Mouse (Mus musculus) induced T-regulatory cell, adult 2 months (primary cell): ENCODE measurements at regions not wholly inside any gene's neighbourhood (a gene's known extent, or its start where the extent isn't known, plus 50 kb on each side); places are given as distances from the start of the nearest gene placed in this dataset.

ENCODE experiments used
- DNase-seq: peaks from one replicate; pipeline ENCODE4 v3.0.0-alpha.2; 2012; ENCODE audit warnings: low read depth

DNA sequence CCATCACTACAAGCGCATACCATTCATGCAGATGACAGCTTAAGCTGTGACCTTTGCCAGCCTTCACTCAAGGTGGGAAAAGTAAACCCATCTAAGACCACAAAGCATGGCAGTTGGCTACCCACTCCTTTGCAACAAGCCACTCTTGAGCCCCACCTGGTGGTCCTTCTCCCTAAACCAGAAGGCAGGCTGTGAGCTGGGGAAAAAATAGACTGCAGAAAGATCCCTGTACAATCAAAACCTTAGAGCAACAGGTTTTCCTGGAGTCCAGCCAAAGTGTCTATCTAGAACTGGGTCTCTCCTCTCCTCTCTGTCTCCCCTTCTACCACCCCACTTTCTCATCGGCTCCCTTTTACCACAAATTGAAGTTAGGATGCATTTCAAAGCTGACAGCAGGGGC is 407.2 kb downstream of the Pdcd6ip start:
- DNase-seq: no peak

DNA sequence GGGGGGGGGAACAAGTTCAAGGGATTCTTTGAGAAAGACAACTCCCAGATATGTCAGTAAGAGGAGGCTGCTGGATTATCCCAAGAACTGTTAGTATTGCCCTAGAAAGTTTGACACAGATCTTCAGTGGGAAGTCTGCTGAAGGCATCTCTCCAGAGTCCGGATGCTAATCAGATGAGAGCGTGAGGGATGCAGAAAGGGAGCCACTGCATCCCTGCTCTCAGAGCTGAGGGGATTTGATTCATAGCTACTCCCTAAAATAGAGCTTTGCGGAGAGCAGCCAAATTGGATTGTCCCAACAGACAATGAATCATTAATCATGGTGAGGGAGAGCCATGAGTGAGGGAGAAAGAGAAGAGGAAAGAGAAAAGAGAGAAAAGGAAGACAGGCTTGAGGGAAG is 408.2 kb downstream of the Pdcd6ip start:
- no peak for DNase-seq

DNA sequence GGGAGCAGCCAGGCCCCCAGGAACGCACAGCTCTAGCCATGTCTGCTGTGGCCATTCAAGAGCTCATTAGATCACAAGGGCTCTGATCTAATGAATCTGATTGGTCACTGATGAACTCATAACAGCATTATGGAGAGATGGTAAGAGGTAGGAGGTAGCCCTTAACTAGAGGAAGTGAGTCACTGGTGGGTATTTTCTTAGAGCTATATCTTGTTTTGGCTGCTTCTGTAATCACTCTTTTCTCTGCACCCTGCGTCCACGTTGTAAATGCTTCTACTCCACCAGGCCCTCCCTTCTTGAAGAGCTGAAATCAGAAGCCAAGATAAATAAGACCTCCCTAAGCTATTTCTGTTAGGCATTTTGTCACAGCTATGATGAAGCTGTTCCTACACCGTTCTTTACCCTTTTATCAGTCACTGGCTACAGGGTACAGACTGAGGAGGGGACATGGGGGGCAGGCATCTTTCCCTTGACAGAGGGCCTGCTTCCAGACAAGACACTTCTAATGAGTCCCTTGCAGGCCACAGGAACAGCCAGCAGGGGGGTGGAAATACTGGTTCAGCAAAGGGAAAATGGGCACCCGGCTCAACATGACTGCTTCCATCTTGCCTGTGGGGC is 412.1 kb downstream of the Pdcd6ip start:
- DNase-seq: no peak

DNA sequence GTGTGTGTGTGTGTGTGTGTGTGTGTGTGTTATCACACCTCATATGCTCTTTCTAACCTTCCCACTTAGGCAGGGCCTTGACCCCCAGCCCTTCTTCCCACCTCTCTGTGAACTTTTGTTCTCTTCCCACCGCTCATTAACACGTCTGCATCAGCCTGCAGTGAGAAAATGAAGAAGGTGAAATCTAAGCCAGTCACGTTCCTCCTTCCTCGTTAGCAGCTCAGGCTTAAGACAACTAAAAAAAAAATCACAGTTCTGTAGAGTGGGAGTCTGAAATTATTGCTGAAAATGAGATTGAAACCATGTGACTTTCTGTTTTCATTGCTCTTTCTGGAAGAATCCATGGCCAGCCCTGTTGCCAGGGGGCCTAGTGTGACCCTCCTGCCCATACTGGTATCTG is 420.7 kb downstream of the Pdcd6ip start:
- no peak for DNase-seq

DNA sequence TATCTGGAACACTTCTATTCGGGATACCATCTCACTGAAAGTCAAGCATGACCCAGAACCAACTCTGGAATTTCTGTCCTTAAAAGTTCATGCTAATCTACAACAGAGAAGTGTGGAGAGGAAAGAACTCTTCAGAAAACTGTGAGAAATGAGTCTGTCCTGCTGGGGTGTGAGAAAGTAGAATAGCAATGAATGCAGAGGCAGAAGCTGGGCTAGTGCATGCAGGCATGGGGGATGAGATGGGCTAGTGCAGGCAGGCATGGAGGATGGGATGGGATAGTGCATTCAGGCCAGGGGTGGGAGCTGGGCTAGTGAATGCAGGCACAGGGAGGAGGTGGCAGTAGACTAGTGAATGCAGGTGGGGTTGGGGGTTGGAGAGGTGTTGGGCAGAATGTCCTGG is 424.8 kb downstream of the Pdcd6ip start:
- no peak for DNase-seq

DNA sequence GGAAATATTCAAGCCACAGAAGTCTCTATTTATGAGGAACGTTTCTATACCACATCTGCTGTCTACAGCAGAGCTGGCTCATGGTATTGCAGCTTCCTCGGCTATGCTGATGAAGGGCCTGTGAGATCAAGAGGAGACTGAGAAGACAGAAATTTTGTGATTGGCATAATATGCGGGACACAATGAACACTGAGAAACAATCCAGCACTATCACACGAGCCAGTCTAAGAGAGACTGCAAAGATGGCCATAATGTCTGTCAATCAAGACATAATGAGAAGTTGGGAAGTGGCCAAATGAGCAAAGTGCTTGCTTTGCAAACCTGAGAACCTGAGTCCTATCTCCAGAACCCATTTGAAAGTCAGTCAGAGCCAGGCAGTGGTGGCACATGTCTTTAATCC is 437.5 kb downstream of the Pdcd6ip start:
- DNase-seq: no peak

DNA sequence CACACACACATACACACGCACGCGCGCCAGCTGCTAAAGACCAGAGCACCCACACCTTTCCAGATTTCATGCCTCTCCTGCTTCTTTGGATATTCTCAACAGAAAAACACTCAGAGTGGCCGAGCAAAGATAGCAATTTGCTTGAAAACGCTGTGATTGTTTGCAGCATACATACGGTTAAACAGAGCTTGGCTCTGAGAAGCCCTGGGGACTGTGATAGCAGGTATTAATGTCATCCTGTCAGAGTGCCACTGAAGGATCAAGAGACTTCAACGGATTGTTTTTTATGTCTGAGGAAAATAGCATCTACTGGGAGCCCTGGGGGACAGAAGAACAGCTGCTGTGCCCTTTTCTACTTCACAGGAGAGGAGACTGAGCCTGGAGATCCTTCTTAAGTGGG is 440.4 kb downstream of the Pdcd6ip start:
- DNase-seq: no peak

DNA sequence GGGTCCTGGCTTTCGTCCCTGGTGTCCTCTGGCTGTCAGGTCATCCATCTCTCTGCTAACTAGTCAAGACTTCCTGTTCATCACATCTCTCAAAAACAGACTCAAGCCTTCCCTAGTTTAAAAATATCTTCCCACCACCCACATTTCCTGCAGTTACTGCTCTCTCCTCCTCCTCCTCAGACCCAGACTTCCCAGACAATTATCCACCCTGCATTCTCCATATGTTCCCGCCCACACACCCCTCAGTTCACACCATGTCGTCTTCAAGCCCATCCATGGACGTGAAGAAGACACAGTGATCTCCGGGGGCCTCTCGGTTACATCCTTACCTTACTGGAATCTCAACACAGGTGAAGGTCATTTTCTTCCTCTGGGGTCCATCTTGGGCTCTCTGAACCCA is 444.4 kb downstream of the Pdcd6ip start:
- DNase-seq: no peak

DNA sequence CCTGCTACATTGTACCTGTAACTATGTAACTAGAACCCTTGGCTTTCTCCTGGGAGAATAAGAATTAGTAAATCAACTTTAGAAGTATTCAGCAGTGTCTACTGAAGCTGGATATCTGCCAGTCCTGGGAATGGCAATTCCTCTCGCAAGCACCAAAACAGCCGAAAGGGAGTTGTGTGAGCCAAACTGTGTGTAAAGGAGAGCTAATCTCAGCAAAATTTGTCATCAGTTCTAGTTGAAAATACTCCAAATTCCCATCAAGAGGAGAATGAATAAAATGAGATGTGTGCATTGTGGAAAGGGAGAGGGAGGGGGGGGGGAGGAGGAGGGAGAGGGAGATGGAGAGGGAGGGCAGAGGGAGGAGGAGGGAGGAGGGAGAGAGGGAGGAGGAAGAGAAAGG is 447.8 kb downstream of the Pdcd6ip start:
- no peak for DNase-seq

DNA sequence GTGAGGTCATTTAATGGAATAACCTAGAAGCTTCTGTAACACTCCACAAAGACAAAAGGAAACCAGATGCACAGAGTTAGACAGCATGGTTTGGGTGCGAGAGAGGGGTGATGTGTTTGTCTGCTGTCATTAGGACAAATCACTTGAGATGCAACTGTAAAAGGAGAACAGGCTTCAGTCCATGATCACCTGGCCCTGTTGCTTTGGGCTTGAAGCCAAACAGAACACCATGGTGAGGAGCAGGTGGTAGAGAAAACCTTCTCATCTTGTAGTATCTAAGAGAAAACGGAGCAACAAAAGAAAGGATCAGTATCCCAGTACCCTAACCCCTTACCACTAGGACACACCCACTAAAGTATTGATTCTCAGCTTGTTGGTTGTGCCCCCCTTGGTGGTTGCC is 449.5 kb downstream of the Pdcd6ip start:
- DNase-seq: no peak

DNA sequence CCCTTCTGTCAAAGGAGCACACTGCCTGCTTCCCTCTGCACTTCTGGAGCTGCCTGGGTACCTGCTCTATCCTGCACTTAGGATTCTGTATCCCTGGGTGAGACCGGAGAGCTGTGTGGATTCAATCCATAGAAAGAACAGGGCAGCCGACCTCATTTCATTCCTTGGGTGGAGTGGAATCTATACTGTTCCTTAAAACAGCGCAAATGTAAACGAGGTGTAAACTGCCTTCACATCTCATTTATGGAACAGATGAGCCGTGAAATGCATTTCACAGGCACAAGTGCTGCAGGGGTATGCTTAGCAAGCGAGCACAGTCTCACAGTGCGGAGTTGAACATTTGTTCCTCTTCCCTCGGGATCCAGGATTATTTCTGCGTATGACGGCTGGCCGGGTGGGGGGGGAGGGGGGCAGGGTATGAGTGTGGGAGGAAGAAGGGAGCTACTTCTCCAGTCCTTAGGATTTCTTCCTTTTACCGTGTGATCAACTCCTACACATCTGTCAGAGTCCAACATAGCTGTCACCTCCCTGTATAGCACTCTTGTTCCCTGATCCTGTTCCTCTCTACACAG is 459.3 kb downstream of the Pdcd6ip start:
- DNase-seq: no peak

DNA sequence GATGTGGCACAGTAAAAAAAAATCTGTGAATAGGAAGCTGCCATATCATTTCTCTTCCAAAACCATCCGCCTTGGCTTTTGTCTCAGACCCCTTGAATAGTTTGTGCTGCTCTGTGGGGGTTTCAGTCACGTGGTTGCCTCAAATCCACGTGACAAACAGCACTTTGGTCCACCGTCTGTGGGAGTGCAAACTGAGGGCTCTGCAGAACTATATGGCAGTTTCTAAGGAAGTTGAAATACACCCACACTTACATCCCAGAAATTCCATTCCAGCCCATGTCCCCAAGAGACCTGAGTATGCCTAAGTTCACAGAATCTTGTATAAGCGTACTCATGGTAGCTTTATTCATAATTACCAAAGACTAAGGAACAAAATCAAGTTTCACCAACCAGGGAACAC is 460.1 kb downstream of the Pdcd6ip start:
- no peak for DNase-seq

DNA sequence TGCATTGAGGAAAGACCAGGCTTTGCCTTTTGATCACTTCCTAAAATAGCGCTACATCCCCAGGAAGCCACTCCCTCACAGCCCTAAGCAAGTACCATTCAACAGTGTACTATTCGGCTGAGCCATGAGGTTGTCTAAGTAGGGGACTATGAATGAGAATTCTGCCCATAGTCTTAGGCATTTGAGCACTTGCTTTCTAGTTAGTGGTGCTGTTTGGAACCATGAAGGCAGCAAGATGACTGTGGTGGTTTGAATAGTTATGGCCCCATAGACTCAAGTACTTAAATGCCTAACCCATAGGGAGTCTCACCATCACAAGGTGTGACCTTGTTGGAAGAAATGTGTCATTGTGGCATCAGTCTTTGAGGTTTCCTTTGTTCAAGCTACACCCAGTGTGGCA is 464.2 kb downstream of the Pdcd6ip start:
- DNase-seq: no peak

DNA sequence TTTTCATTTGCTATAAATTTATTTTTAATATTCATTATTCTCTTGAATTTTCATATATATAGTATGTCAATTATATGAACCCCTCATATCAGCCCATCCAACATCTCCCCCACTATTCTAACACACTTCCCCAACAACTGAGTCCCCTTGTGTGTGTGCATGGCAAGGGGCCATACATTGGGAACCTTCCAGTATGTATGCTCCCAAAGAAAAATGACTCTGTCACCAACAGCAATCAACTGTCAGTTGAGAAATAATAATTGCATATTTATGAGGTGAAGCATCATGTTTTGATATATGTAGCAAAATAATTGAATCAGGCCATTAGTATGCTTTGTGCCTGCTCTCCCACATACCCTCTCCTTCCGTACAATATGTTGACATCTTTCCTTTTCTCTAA is 474.7 kb downstream of the Pdcd6ip start:
- DNase-seq: no peak

DNA sequence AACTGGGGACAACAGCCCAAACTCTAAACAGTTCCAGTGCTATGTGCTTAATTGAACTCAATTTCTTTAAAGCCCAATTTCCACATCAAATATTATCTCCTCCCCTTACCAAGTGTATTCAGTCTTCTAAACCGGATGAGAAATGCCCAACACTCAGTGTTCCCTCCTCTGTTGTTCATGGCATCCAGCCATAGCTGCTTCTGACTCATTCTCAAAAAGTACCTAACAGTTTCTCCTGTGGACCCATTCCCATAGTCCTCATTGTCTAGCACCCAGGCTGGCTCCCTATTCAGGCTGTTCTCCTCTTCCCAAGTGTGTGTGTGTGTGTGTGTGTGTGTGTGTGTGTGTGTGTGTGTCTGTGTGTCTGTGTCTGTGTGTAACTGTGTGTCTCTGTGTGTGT is 478.7 kb downstream of the Pdcd6ip start:
- no peak for DNase-seq

DNA sequence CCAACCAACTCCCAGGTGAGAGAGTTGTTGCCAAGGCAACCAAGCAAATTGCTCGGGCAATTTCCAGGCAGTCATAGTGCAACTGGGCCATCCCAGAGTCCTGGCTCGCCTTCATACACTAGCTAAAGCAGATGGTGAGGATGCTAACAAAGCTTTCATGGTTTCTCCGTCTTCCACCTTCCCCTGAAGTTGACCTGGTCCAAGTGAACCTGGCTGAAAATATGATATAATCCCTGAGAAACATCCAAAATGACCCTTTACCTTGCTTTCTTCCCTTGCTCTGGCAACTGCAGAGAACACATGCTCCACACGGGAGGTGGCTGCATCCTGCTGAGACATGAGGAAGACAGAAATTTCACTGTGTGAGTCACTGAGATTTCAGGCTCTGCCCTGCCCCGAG is 494.1 kb downstream of the Pdcd6ip start:
- DNase-seq: no peak

DNA sequence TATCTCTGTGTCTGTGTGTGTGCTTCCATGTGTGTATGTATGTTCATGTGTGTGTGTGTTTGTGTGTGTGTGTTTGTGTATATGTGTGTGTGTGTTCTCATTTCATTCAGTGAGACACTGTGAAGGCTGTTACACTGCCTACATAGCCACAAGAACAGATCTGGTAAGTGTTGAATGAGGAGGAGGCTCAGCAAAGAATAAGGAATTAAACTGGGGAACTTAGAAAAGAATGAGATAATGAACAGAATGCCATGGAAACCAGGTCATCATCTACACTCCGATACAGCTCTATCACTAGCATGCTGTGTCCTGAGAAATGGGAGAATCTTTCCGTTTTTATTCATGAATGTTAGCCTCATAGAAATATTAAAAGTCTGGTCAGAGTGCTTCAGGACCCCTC is 495.7 kb downstream of the Pdcd6ip start:
- DNase-seq: no peak

DNA sequence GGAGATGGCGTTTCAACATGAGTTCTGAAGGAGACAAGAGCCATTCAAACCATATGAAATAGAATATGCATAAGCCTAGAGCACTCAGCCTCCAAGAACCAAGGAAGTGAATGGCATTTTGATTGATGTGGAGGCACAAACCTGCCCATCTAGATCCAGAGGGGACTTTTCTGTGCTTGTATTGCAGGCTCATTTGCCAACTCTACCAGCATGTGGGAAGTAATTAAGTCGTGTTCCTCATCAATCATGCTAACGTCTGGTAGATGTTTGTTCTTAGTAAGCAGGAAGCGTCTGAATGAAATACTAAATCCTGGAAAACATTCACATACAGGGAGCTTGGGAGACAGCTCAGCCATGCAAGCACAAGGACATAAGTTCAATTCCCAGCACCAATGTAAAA is 499.9 kb downstream of the Pdcd6ip start:
- no peak for DNase-seq

DNA sequence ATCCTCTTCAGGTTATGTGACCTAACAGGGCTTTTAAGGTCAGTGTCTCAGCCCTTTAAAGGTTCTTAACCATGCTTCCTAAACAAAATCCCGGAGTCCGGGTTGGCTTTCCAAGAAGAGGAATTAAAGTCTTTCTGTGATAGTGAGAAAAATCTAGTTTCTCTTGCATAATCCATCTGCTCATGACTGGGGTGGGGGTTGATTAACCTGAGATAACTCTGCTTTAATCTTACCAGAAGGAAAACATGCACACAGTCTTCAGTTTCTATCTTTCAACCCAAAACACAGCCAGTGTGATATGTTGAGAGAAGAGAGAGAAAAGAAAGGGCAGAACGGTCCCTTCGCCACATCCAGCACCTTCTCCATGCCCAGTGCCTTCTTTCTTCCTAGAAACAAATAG is 508.8 kb downstream of the Pdcd6ip start:
- DNase-seq: no peak

DNA sequence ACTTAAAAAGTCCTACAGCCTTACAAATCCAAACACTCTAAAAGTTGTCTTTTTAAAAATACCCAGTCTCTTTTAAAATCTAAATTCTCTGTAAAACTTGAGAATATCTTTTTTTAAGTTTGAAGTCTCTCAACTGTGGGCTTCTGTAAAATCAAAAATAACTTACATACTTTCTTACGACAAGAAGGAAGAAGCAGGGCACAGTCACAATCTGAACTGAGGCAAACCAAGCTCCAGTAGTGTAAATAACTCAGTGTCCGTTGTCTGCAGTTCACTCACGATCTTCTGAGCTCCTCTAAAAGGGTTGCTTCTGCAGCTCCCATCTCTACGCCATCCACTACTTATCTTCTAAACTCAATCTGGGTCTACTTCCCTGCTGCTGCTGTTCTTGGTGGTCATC is 512.5 kb downstream of the Pdcd6ip start:
- DNase-seq: no peak

DNA sequence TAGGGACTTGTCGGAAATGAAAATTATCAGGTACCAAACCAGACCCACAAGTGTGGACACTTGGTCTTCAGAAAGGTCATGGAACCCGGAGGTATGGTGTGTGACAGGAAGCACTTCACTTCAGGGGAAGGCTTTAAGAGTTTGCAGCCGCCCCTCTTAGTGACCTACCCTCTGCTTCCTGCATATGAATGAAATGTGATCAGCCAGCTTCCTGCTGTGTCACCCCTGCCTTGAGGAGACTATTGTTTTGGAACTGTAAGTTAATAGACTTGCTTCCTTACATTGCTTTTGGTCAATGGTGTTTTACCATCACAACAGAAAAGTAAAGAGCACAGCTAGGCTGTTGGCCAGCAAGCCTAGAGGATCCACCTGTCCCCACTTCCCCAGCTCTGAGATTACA is 515.3 kb downstream of the Pdcd6ip start:
- DNase-seq: no peak

DNA sequence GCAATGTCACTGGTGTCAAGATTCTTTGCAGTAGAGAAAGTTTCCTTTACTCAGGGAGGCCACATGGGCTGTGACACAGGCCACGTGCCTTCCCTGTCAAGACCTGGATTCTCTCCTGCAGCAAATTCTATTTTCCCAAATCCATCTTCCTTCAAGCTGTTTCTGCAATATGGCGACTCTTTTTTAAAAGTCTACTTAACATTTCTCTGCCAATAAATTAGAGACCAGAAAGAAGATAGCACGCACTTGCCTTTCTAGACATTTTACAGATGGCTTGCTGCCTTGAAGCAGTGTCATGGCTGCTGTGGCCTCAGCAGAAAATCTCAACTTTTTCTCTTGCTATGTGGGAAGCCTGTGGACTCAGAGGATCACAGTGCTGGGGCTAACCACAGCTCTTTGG is 516.9 kb downstream of the Pdcd6ip start:
- no peak for DNase-seq

DNA sequence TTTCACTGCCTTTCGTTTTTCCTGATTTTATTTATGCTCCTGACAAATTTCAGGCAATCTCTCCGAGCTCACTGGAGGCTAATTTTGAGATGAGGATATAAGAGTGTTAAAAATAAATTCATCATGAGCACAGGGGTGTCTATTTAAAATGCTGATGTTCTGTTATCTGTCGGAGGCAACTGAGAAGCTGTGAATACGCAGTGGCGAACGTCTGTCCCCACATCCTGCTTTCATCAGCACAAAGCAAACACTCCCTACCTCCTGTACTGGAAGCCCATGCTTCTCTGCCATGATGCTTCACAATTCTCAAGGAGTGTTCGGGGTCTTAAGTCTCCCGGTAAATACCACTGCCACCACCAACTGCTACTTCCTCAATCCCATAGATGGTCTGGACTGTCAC is 526.9 kb downstream of the Pdcd6ip start:
- no peak for DNase-seq

DNA sequence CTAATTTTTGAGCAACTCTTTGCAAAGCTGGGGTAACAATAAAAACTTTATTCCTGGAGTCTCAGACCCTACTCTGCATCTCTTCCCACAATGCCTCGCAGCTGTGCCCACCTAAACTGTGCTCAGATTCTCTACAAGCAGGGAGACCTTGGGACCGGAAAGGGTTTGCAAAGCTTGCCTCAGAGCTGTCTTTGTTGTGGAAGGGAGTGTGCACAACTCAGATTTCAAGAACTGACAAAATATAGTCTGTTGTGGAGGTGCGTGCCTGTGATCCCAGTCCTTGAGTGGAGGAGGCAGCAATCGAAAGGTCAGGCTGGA is 530.2 kb downstream of the Pdcd6ip start:
- no peak for DNase-seq
